In the genomic region with DNA sequence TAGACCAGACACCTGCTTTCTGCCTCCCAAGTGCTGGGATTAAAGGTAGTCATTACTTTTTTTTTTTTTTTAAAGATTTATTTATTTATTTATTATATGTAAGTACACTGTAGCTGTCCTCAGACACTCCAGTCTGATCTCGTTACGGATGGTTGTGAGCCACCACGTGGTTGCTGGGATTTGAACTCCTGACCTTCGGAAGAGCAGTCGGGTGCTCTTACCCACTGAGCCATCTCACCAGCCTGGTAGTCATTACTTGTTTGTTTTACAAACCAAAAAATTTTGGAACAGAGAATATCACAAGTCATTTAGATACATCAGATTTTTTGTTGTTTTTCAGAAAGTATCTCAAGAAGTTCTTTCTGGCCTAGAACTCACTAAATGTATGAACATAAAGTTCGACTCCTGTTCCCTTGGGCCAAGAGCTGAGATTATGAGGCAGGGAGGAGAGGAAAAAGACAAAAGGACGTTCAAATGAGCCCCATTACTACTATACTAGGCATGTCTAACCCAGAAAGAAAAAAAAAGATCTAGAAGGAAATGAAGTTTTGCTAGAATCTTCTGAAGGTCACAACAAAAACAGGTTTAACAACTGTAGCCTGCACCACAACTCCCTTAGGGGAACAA, we compare ENCODE assay signal across 8 mouse cellular contexts. TPM values are rescaled to one million over a fixed set of nuclear protein-coding genes. Genes with fewer than 3 reads are reported as not detected.
DNase-seq lines count a peak whose midpoint lies in the region; ATAC-seq and TF ChIP-seq lines count a peak whose summit lies in the region.
"Not testable (repeated sequence)": the region's sequence is repeated elsewhere in the genome, so short reads cannot be mapped to it uniquely, and the experiment has no call there.

No protein-coding gene starts in this region.

- not testable (repeated sequence) for H3K9me3 ChIP-seq in embryonic facial prominence, embryonic 11.5 days (replicated peaks; ENCODE audit: control insufficient read depth, low read length); forebrain, embryonic 16.5 days (ENCODE audit: control insufficient read depth, low read length); hindbrain, embryonic 10.5 days; limb, embryonic 15.5 days; lung, postnatal 0 days (ENCODE audit: low read length); neural tube, embryonic 12.5 days

- ATAC-seq in embryonic facial prominence, embryonic 11.5 days (replicated peaks; ENCODE audit: insufficient number of reproducible peaks, low FRiP score, low TSS enrichment, low read depth); forebrain, embryonic 16.5 days; limb, embryonic 15.5 days (ENCODE audit: insufficient number of reproducible peaks, low FRiP score, low TSS enrichment, low read depth); lung, postnatal 0 days; neural tube, embryonic 12.5 days (ENCODE audit: low FRiP score, low read depth): not testable (repeated sequence)

- H3K4me2 ChIP-seq in embryonic facial prominence, embryonic 11.5 days (ENCODE audit: low read depth, low read length) = peak overlapping the region; percentile 45
- peak overlapping the region; percentile 75 for H3K4me2 ChIP-seq in forebrain, embryonic 16.5 days (ENCODE audit: low read length)
- H3K4me2 ChIP-seq in limb, embryonic 15.5 days = peak overlapping the region; percentile 69
- H3K4me2 ChIP-seq in lung, postnatal 0 days (replicated peaks; ENCODE audit: low read depth, low read length) = peak overlapping the region; percentile 51
- peak overlapping the region; percentile 67 for H3K4me2 ChIP-seq in neural tube, embryonic 12.5 days (replicated peaks)

- 54% methylated on average over 7 of the region's 7 CpGs for WGBS in embryonic facial prominence, embryonic 11.5 days
- 62% methylated on average over 7 of the region's 7 CpGs for WGBS in forebrain, embryonic 16.5 days
- 55% methylated on average over 7 of the region's 7 CpGs for WGBS in hindbrain, embryonic 10.5 days
- 20% methylated on average over 7 of the region's 7 CpGs for WGBS in kidney, adult 2 months
- 48% methylated on average over 7 of the region's 7 CpGs for WGBS in limb, embryonic 15.5 days
- WGBS in lung, postnatal 0 days = 46% methylated on average over 7 of the region's 7 CpGs
- whole genome bisulfite sequencing in neural tube, embryonic 12.5 days = 42% methylated on average over 7 of the region's 7 CpGs

- not testable (repeated sequence) for H3K9ac ChIP-seq in embryonic facial prominence, embryonic 11.5 days (replicated peaks; ENCODE audit: low read length); forebrain, embryonic 16.5 days (replicated peaks; ENCODE audit: low read depth, low read length)
- H3K9ac ChIP-seq in limb, embryonic 15.5 days = peak overlapping the region; percentile 91
- peak overlapping the region; percentile 96 for H3K9ac ChIP-seq in lung, postnatal 0 days (replicated peaks; ENCODE audit: low read depth)
- H3K9ac ChIP-seq in neural tube, embryonic 12.5 days = peak overlapping the region; percentile 97

- H3K27me3 ChIP-seq in embryonic facial prominence, embryonic 11.5 days (ENCODE audit: control insufficient read depth, insufficient read depth, low read length); forebrain, embryonic 16.5 days (replicated peaks; ENCODE audit: control insufficient read depth, insufficient read depth, low read length); hindbrain, embryonic 10.5 days (ENCODE audit: insufficient read depth, poor library complexity, severe bottlenecking); kidney, adult 2 months (replicated peaks; ENCODE audit: control insufficient read depth, insufficient read depth, low read length); limb, embryonic 15.5 days; lung, postnatal 0 days (replicated peaks; ENCODE audit: insufficient read depth, low read length); neural tube, embryonic 12.5 days (replicated peaks): not testable (repeated sequence)

- not testable (repeated sequence) for H3K4me3 ChIP-seq in embryonic facial prominence, embryonic 11.5 days (ENCODE audit: low read depth, low read length); kidney, adult 2 months (ENCODE audit: insufficient read depth, low read depth, low read length)
- peak overlapping the region; percentile 56 for H3K4me3 ChIP-seq in forebrain, embryonic 16.5 days (replicated peaks; ENCODE audit: low read length)
- H3K4me3 ChIP-seq in hindbrain, embryonic 10.5 days = peak overlapping the region; percentile 88
- peak overlapping the region; percentile 70 for H3K4me3 ChIP-seq in limb, embryonic 15.5 days
- H3K4me3 ChIP-seq in lung, postnatal 0 days (ENCODE audit: low read depth, low read length) = peak overlapping the region; percentile 91; the same call in 1 of the 2 replicates
- H3K4me3 ChIP-seq in neural tube, embryonic 12.5 days = peak overlapping the region; percentile 66; the same call in 1 of the 2 replicates

- peak overlapping the region; percentile 92 for H3K27ac ChIP-seq in embryonic facial prominence, embryonic 11.5 days (replicated peaks; ENCODE audit: low read depth, low read length)
- H3K27ac ChIP-seq in forebrain, embryonic 16.5 days (ENCODE audit: low read length) = peak overlapping the region; percentile 98; the same call in 1 of the 2 replicates
- H3K27ac ChIP-seq in hindbrain, embryonic 10.5 days = peak overlapping the region; percentile 99
- H3K27ac ChIP-seq in kidney, adult 2 months (ENCODE audit: insufficient read depth, low read depth, low read length) = peak overlapping the region; percentile 81
- H3K27ac ChIP-seq in limb, embryonic 15.5 days = peak overlapping the region; percentile 99
- peak overlapping the region; percentile 97 for H3K27ac ChIP-seq in lung, postnatal 0 days (ENCODE audit: low read length)
- H3K27ac ChIP-seq in neural tube, embryonic 12.5 days = peak overlapping the region; percentile 88; the same call in 1 of the 2 replicates

- peak; percentile 38 for DNase-seq in 3134 (ENCODE audit: extremely low read depth, insufficient read length, low spot score)
- not testable (repeated sequence) for DNase-seq in embryonic facial prominence, embryonic 11.5 days (ENCODE audit: low spot score); hindbrain, embryonic 10.5 days (ENCODE audit: low spot score); lung, postnatal 0 days (ENCODE audit: low spot score)
- DNase-seq in kidney, adult 2 months = peak; percentile 50

- TF ChIP-seq EP300 in lung, postnatal 0 days (IDR thresholded peaks at IDR 0.05) = not testable (repeated sequence)

- not testable (repeated sequence) for H3K36me3 ChIP-seq in embryonic facial prominence, embryonic 11.5 days (replicated peaks; ENCODE audit: control insufficient read depth, insufficient read depth, low read depth, low read length); forebrain, embryonic 16.5 days (ENCODE audit: control insufficient read depth, insufficient read depth); kidney, adult 2 months (ENCODE audit: control insufficient read depth, insufficient read depth, low read length); limb, embryonic 15.5 days; lung, postnatal 0 days (ENCODE audit: insufficient read depth, low read length); neural tube, embryonic 12.5 days
- H3K36me3 ChIP-seq in hindbrain, embryonic 10.5 days = peaks cover 22% of the 10 kb centered on the region

- not testable (repeated sequence) for H3K4me1 ChIP-seq in embryonic facial prominence, embryonic 11.5 days (ENCODE audit: control insufficient read depth, insufficient read depth, low read length); kidney, adult 2 months (ENCODE audit: control insufficient read depth, insufficient read depth, low read length); lung, postnatal 0 days (ENCODE audit: insufficient read depth, low read depth, low read length)
- H3K4me1 ChIP-seq in forebrain, embryonic 16.5 days (replicated peaks; ENCODE audit: control insufficient read depth, insufficient read depth, low read length) = peaks cover 14% of the 10 kb centered on the region
- H3K4me1 ChIP-seq in hindbrain, embryonic 10.5 days (replicated peaks) = peaks cover 32% of the 10 kb centered on the region
- peaks cover 16% of the 10 kb centered on the region for H3K4me1 ChIP-seq in limb, embryonic 15.5 days
- H3K4me1 ChIP-seq in neural tube, embryonic 12.5 days = peaks cover 20% of the 10 kb centered on the region

- TF ChIP-seq CTCF in kidney, adult 2 months (conservative IDR thresholded peaks at IDR 0.05; ENCODE audit: insufficient read depth, insufficient read length, low read depth, low read length); lung, postnatal 0 days (IDR thresholded peaks at IDR 0.05): not testable (repeated sequence)

- TF ChIP-seq POLR2A in kidney, adult 2 months (IDR thresholded peaks at IDR 0.05; ENCODE audit: low read depth, low read length) = not testable (repeated sequence)

RNA-seq across cellular contexts. Expression of a gene that starts 1.2 kb away (rescaled TPM):
- polyA plus RNA-seq in embryonic facial prominence, embryonic 11.5 days (2014; fragmentation: Nextera tagmentation; extraction: Ambion mirVana) = 937 and 1,031 TPM in 2 replicates
- polyA plus RNA-seq in forebrain, embryonic 16.5 days (2015; fragmentation: Nextera tagmentation; extraction: Ambion mirVana) = 571 and 653 TPM in 2 replicates
- 723 and 795 TPM in 2 replicates for polyA plus RNA-seq in hindbrain, embryonic 10.5 days (2016; fragmentation: Nextera tagmentation; extraction: Ambion mirVana)
- 71.0 and 85.2 TPM in 2 replicates for polyA plus RNA-seq in kidney, adult 2 months (2012; rRNA removed)
- polyA plus RNA-seq in limb, embryonic 15.5 days (2015; fragmentation: Nextera tagmentation; extraction: Ambion mirVana) = 513 and 518 TPM in 2 replicates
- 229 and 238 TPM in 2 replicates for polyA plus RNA-seq in lung, postnatal 0 days (2015; fragmentation: Nextera tagmentation; extraction: Ambion mirVana)
- 642 and 679 TPM in 2 replicates for polyA plus RNA-seq in neural tube, embryonic 12.5 days (2016; fragmentation: Nextera tagmentation; extraction: Ambion mirVana)

RNA-seq across cellular contexts. Expression of a gene that starts 23.4 kb away (rescaled TPM):
- 121 and 127 TPM in 2 replicates for polyA plus RNA-seq in embryonic facial prominence, embryonic 11.5 days (2014; fragmentation: Nextera tagmentation; extraction: Ambion mirVana)
- polyA plus RNA-seq in forebrain, embryonic 16.5 days (2015; fragmentation: Nextera tagmentation; extraction: Ambion mirVana) = 129 and 136 TPM in 2 replicates
- 131 and 133 TPM in 2 replicates for polyA plus RNA-seq in hindbrain, embryonic 10.5 days (2016; fragmentation: Nextera tagmentation; extraction: Ambion mirVana)
- 61.7 and 66.8 TPM in 2 replicates for polyA plus RNA-seq in kidney, adult 2 months (2012; rRNA removed)
- polyA plus RNA-seq in limb, embryonic 15.5 days (2015; fragmentation: Nextera tagmentation; extraction: Ambion mirVana) = 100 and 104 TPM in 2 replicates
- polyA plus RNA-seq in lung, postnatal 0 days (2015; fragmentation: Nextera tagmentation; extraction: Ambion mirVana) = 60.3 and 61.1 TPM in 2 replicates
- 148 and 157 TPM in 2 replicates for polyA plus RNA-seq in neural tube, embryonic 12.5 days (2016; fragmentation: Nextera tagmentation; extraction: Ambion mirVana)

RNA-seq across cellular contexts. Expression of a gene that starts 59.6 kb away (rescaled TPM):
- 25.5 TPM in 2 replicates for polyA plus RNA-seq in embryonic facial prominence, embryonic 11.5 days (2014; fragmentation: Nextera tagmentation; extraction: Ambion mirVana)
- polyA plus RNA-seq in forebrain, embryonic 16.5 days (2015; fragmentation: Nextera tagmentation; extraction: Ambion mirVana) = 37.9 and 52.0 TPM in 2 replicates
- polyA plus RNA-seq in hindbrain, embryonic 10.5 days (2016; fragmentation: Nextera tagmentation; extraction: Ambion mirVana) = 29.9 and 36.0 TPM in 2 replicates
- polyA plus RNA-seq in kidney, adult 2 months (2012; rRNA removed) = 11.6 and 13.7 TPM in 2 replicates
- 233 and 345 TPM in 2 replicates for polyA plus RNA-seq in limb, embryonic 15.5 days (2015; fragmentation: Nextera tagmentation; extraction: Ambion mirVana)
- polyA plus RNA-seq in lung, postnatal 0 days (2015; fragmentation: Nextera tagmentation; extraction: Ambion mirVana) = 106 and 177 TPM in 2 replicates
- 34.8 and 41.6 TPM in 2 replicates for polyA plus RNA-seq in neural tube, embryonic 12.5 days (2016; fragmentation: Nextera tagmentation; extraction: Ambion mirVana)
